Mouse (Mus musculus) heart, adult 2 months (tissue): ENCODE measurements around the gene Lrrc49.

Experiments
- CTCF ChIP-seq: fragments of 200-600 bp; IDR thresholded peaks from 2 replicates; pipeline ENCODE4 v1.8.1; 2022; ENCODE audit warnings: antibody characterized with exemption, mild to moderate bottlenecking, moderate library complexity
- POLR2A ChIP-seq: fragments of 200-500 bp; IDR thresholded peaks from 2 replicates; pipeline ENCODE4 v1.6.1; 2011; ENCODE audit warnings: mild to moderate bottlenecking, low read depth, low read length, control low read depth; ENCODE audit not compliant: insufficient read depth

GRCm38 (mm10) chr9:60573011-60573410, 114.9 kb downstream of the Lrrc49 start:
- no peak for TF ChIP-seq CTCF
- no peak for TF ChIP-seq POLR2A
